Mouse (Mus musculus) heart, adult 18-20 months (tissue): ENCODE measurements around the gene Anapc2. TPM values are rescaled to one million over a fixed set of nuclear protein-coding genes. Genes with fewer than 3 reads are reported as not detected.

Experiments used
- DNase-seq, 2 experiments: peaks; one replicate each; pipeline ENCODE4 v3.0.0; 2021 to 2022; ENCODE audit warnings: mixed read lengths in 1 of 2
- total RNA-seq, 2 experiments: library from RNA; stranded (reverse); gene quantifications; 2 replicates each; pipeline ENCODE4 v1.2.3; 2021

Gene Anapc2
- total RNA-seq, 2 experiments from 2014 or later = 35.3 to 38.8 TPM

DNA sequence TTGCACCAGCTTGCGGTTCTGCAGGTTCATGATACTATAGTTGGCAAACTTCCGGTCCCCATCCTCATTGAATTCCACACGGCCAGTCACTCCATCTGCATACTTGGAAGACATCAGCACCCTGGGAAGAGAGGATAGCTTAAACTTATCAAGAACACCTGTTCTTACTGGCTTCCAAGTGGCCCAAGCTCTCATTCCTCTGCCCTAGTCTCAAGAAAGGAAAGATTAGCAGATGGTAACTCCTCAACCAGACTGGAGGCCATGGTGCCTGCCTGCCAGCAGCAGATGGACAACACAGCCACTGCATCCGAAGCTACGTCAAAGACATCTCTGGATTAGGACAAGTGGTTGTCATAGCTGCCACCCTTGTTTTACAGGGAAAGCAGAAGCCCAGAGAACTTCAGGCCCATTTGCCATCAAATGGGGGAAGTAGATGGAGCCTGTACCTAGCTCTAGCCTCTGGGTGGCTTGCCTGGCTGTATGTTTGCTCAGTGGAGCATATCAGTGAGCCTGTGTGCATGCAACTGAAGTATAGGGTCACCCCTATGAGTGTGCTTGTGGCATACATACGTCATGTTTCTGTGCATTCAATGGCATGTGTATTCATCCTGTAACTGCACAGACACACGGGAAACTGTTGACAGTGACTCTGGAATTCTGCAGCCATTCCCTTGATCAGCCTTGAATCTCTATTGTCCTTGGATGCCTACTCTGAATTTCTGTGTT lies 31.8 kb downstream of the Anapc2 start:
- no peak for DNase-seq

DNA sequence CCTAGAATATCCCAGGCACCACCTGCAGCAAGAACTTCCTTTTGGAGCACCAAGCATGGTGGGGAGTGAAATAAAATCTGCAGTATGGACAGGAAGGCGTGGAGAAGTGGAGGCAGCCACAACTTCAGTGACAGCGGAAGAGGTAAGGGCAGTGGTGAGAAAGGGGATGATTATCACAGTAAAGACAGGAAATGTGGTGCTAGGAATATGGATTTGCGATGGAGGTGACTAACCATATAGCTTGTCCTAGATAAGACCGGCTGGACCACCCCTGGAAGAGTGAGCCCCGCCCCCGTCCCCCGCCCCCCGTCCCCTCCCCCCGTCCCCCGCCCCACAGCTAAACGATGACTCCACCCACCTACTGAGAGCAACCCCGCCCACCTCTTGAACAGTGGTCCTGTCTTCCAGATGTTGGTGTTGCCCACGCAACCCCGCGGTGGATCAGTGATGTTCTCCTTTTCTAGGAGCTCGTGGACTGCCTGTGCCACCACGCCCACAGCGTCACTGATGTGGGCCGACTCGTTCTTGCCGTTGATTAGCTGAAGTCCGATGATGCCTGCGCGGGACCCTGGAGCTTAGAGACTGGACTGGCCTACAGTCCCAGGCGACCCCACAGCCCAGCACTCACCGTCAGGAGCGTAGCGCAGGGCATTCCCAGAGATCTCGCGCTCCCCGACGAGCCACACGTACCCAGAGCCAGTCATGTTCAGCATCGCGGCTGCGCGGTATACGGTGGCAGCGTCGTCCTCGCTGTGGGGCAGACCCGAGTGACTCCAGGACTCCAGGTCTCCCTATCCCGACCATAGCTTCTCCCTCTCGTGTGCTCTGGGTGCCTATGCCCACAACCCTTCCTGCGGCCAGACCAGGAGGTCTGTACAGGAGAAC lies 32.6 kb downstream of the Anapc2 start:
- DNase-seq = peak in 1 of 2 experiments; percentile 5

DNA sequence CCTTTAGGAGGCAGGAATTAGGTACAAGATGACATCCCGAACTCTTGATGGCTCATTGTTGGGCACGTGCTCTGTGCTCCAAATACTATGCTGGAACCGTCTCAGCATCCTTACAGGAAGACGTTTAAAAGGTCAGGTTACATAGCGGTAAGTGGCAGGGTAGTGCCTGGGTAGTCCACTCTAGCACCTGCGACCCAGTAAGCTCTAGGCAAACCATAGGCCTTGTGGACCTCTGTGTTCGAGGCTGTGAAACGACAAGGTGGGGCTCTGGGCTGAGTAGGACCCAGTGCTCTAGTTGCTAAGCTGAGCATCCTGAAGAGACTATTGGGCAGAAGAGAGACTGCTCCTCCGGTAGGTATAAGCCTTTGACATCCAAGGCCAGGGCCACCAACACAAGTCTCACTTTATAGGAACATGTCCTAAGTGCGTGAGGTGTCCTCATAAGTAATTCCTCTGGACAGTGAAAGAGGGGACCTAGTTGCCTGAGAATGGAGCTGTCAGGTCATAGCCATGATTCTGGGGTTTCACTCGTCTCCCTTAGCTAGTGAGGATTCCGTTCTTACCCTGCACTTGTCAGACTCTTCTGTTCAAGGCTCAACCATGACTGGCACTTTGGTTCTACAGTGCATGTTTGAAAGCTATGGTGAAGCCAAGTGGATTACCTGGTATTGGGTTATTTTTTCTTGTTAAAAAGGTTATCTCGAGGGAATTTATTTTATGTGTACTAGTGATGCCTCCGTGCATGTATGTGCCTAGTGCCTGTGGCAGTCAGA lies 33.5 kb downstream of the Anapc2 start:
- no peak for DNase-seq

DNA sequence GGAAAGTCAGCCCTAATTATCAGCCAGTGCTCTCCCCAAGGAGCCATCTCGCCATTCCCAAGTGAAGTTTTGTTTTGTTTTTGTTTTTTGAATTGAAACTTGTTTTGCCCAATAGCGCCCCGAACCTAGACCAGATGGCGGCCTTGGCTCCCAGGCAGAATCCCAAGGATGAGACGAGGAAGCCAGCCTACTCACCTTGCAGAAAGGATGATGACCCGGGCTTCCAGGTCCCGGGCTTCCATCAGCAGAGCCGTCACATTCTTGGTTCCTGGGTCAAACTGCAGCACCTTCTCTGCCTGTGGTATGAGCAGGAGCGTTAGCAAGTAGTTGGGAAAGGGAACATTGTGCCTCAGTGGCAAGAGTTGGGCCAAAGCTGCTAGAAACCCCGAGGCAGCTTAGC lies 37.9 kb downstream of the Anapc2 start:
- DNase-seq = no peak

DNA sequence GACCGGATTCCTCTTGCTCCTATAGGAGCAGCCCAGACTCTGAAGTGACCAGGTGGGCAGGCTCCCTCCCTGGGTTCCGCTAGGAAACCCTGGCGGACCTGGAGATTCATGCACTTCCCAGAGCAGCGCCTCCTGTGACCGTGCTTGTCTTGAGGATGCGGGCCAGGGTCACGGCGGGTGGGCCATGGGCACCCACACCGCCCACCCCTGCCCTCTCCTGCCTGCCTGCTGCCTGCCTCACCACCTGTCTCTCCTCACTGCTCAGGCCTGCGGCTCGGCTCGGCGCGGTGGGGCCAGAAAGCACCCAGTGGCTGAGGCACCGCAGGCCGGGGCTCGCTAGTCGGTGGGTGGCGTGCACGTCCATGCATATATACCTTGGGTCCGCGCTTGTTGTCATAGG lies 38.7 kb downstream of the Anapc2 start:
- no peak for DNase-seq

DNA sequence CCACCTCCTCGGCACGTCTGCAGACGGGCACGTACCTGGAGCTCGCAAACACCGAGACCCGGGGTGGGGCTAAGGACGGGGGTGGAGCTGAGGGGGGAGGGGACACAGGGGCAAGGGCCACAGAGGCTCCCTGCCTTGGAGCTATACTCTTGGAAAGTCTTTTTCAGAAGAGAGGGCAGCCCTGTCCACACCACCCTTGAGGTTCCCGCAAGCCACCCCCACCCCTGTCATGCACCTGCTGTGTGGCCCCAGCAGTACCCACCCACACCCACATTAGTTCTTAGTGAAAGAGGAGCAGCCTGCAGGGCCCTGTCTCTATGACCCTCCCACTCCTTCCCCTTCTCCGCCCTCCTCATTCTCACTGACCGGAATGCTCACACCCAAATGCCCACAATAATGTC lies 39.2 kb downstream of the Anapc2 start:
- no peak for DNase-seq

DNA sequence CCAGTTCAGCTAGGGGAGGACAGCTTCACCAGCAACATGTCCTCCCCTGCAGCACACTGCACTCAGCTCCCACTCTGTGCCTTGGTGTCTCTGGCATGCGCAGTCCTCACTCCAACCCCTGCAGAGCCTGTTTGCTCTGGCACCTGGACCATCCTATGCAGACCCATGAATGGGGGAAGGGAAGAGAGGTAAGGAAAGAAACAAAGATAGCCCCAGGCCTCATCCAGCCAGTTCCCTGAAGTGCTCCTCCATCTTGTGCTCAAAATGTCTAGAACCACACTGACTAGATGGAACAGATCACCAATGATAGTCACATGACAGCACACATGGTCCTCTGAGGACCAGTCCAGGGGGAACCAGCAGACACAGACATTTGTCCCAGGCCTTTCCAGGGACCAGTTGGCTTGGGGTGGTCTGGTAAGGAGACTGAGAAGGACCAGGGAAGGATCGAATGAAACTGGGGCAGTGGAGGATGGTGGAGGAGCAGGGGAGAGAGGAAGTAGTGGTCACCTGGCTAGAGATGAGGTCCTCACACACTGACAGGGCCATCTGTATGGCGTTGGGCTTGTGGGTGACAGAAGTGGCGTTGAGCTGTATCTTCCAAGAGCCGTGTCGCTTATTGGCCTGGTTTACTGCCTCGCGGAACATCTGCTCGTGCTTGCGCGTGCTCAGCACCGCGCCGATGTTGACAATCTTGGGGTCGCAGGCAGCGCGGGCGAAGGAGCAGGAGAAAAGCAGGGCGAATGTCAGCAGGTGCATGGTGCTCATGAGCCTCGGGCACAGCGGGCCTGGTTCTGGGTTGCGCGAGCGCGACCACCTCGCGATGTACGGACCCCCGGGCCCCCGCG lies 46.1 kb downstream of the Anapc2 start:
- no peak for DNase-seq

DNA sequence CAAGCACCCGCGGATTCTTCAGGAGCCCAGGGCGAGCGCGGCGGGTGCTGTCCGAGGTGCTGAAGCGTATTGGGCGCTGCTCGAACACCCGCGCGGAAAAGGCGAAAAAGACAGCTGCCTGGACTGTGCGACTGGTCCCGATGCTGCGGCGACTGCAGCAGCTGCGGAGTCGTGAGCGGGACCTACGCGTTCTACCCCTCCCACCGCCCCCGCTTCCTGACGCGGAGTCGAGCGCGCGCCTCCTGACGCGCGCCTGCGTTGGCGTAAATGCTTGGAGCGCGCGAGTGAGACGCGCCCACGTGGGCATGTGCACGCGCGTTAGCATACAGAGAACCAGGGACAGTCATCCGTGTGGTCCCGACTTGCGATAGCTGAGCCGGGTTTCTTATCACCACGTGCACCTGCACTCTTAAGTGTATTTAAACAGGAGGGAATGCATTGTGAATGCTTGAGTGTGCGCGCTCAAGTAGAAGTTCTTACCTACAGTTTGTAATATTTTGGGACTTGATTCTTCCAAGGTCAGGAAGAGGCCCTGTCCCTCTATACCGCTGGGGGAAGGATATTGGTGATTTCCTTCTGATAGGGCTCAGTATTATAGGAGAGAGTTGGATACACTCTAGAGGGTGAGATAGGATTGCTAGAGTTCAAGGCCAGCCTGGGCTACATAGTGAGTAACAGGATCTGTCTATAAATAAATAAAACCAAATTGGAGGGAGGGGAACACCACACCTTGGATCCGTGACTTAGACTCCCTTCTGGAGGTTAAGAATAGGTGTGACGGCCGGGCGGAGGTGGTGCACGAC lies 46.9 kb downstream of the Anapc2 start, which contains the start of gene Grin1:
Gene Grin1, minus strand, starts transcription at position 217 of the 803 bp plus-strand sequence.
- DNase-seq = peak; percentile 33 to 60

DNA sequence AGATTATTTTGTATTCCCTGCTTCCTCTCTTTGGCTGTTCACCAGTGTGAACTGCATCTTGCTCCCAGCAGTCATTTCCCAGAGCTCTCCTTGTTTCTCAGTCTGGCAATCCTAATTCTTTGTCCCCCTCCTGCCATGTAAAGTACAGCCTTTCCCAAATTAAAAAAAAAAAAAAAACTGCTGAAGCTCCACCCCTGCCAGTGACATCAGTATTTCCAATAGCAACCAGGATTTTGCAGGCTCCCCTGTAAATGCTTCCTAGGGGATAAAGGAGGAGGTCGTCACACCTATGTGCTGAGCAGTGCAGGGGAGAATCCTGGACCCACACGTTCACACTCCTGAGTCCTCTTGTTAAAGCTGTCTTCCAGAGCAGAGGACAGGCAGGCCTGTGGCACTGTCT lies 47.8 kb downstream of the Anapc2 start:
- no peak for DNase-seq

DNA sequence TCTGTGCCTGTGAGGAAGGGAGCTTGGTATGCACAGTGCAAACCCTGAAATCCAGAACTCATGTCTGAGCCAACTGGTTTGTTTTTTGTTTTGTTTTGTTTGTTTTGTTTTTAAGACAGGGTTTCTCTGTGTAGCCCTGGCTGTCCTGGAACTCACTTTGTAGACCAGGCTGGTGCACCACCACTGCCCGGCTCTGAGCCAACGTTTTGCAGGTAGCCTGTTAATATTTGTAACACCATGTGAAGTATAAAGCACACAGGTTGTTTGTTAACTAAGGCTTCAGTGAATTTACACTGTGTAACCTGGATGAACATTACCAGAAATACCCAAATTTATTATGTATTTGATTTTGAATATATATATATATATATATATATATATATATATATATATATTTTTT lies 53.8 kb downstream of the Anapc2 start:
- no peak for DNase-seq

DNA sequence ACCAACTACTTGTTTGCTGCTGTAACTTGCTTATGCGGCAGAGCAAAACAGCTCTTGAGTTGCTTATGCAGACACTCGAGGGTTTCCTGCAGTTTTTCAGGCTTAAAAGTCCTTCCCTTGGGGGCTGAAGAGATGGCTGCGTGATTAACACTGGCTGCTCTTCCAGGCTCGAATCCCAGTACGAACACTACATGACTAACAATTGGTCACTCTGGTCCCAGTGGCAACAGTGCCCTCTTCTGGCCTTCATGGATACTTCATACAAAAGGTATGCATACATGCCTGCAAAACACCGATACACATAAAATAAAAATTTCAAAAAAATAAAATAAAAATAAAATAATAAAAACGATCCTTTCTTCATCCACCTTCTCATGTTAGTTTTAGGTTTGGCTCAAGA lies 56.2 kb downstream of the Anapc2 start:
- DNase-seq = peak in 1 of 2 experiments; percentile 45

DNA sequence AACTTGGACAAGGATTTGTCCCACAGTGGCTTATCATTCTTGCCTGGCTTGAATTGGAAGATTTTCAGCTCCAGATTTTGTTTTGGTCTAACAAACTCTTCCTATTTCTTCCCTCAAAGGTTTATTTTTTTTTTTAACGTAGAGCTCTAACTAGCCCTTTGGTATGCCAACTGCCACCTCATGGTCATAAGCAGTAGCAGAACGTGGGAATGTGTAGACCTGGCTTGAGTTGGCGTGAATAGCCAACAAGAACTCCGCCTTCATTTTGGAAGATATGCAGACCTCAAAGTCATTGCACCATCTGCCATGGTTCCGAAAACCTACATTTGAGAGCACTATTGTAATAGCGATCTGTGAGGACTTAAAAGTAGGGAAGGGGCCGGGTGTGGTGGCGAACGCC lies 59.2 kb downstream of the Anapc2 start:
- DNase-seq = no peak

DNA sequence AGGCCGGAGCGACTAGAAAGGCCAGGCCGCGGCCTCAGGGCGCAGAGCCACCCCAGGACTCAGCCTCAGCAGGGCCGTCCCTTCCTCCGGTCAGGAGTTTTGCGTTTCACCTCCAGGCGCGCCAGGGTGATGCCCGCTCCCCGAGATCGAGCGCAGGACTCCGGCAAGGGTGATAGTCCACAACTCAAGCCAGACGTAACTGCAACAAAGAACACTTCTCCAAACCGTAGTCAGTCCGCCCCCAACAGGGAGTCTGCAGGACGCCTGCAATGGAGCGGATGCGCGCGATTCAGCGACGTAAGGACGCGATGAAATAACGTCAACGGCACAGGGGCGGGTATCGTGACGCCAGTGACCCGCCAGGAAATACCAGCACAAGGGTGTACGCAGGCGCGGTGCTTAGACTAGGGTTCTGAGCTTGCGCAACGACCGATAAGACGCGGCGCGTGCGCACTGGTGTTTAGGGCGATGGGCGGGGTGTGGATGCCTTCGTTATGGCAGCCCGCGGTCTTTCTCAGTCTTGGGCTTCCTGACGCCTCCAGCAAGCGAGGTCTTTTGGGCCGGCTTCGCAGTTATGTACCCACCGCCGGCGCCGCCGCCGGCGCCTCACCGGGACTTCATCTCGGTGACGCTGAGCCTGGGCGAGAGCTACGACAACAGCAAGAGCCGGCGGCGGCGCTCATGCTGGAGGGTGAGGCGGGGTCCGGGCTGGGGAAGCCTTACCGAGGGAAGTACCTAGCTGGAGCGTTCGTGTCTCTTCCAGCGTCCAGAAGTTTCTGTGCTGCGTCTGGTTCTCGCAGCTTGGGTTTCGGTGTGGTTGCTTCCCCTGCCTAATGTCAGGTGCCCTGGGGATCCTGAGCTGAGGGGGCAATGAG lies 60.2 kb downstream of the Anapc2 start, which contains the start of gene Man1b1:
Gene Man1b1, plus strand, starts transcription at position 53 of the 875 bp plus-strand sequence.
- DNase-seq = peak; percentile 99 to 100

DNA sequence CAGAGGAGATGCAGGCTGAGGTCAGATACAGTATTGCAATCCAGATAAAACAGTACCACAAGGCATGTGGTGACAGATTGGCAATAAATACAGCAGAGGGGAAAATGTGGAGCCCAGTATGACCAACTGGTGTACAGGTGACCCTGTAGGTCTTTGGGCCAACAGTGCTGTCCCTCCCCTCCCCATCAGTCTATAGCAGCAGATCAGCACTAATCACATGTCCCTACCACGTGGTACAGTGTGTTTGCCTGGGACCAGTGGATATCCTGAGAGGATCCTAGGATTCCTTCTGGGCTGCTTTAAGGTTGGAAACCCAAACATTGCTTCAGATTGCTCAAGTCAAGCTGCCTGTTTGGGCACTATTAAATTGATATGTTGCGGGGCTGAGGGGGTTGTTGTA lies 61.3 kb downstream of the Anapc2 start:
- no peak for DNase-seq

Other genes starting within 250 kb of the Anapc2 start
- 10 to 100 TPM; 11.2 to 13.6 TPM for gene Nsmf, start 218.1 kb upstream of the Anapc2 start, total RNA-seq
- not detected for gene Entpd8, start 192.2 kb upstream of the Anapc2 start, total RNA-seq
- not detected for gene Noxa1, start 177.3 kb upstream of the Anapc2 start, total RNA-seq
- gene Nrarp, start 91.7 kb upstream of the Anapc2 start, total RNA-seq = 1 to 10 TPM; 6.9 to 8.3 TPM
- gene Tor4a, start 75.6 kb upstream of the Anapc2 start, total RNA-seq = 1 to 10 TPM; 4.0 to 4.6 TPM
- 10 to 100 TPM; 40.8 to 45.8 TPM for gene Nelfb, start 61.0 kb upstream of the Anapc2 start, total RNA-seq
- not detected for gene Stpg3, start 57.8 kb upstream of the Anapc2 start, total RNA-seq
- gene Fam166a, start 53.7 kb upstream of the Anapc2 start, total RNA-seq = not detected
- 100 to 1,000 TPM; 289 to 308 TPM for gene Tubb4b, start 47.8 kb upstream of the Anapc2 start, total RNA-seq
- not detected for gene Slc34a3, start 38.1 kb upstream of the Anapc2 start, total RNA-seq
- not detected for gene Rnf224, start 35.7 kb upstream of the Anapc2 start, total RNA-seq
- 1 to 10 TPM; 1.5 to 1.7 TPM for gene Rnf208, start 30.2 kb upstream of the Anapc2 start, total RNA-seq
- not detected for gene Cysrt1, start 30.0 kb upstream of the Anapc2 start, total RNA-seq
- gene AL732309.1, start 25.6 kb upstream of the Anapc2 start, total RNA-seq = 1 to 10 TPM; 1.9 to 2.4 TPM
- gene Tmem203, start 17.0 kb upstream of the Anapc2 start, total RNA-seq = 10 to 100 TPM; 14.8 to 15.2 TPM
- 1 to 10 TPM; 7.4 to 7.7 TPM for gene Tprn, start 9.9 kb upstream of the Anapc2 start, total RNA-seq
- gene Ssna1, start within 50 bp of the Anapc2 start, total RNA-seq = 10 to 100 TPM; 38.2 to 42.6 TPM
- gene Tmem210, start 15.7 kb downstream of the Anapc2 start, total RNA-seq = not detected
- gene Lrrc26, start 17.4 kb downstream of the Anapc2 start, total RNA-seq = under 1 TPM in 1 of 2 experiments, not detected in 1; 0.23 TPM
- gene Grin1, start 46.7 kb downstream of the Anapc2 start, total RNA-seq = not detected
- 10 to 100 TPM; 20.8 to 23.6 TPM for gene Man1b1, start 59.9 kb downstream of the Anapc2 start, total RNA-seq
- 1 to 10 TPM; 5.9 to 7.0 TPM for gene Dpp7, start 83.9 kb downstream of the Anapc2 start, total RNA-seq
- 10 to 100 TPM; 10.3 to 11.8 TPM for gene Uap1l1, start 93.2 kb downstream of the Anapc2 start, total RNA-seq
- gene Sapcd2, start 99.8 kb downstream of the Anapc2 start, total RNA-seq = not detected
- gene Entpd2, start 123.4 kb downstream of the Anapc2 start, total RNA-seq = 10 to 100 TPM; 13.7 to 14.5 TPM
- gene Npdc1, start 126.9 kb downstream of the Anapc2 start, total RNA-seq = 10 to 100 TPM; 25.7 to 27.9 TPM
- 1 to 10 TPM in 1 of 2 experiments, not detected in 1; 1.1 TPM for gene Fut7, start 150.8 kb downstream of the Anapc2 start, total RNA-seq
- gene Abca2, start 156.2 kb downstream of the Anapc2 start, total RNA-seq = 10 to 100 TPM; 41.4 to 43.2 TPM
- gene Clic3, start 184.4 kb downstream of the Anapc2 start, total RNA-seq = 1 to 10 TPM in 1 of 2 experiments, under 1 TPM in 1; 0.82 to 1.7 TPM
- gene Paxx, start 188.6 kb downstream of the Anapc2 start, total RNA-seq = 10 to 100 TPM; 22.6 to 28.7 TPM
- 100 to 1,000 TPM; 450 to 656 TPM for gene Ptgds, start 197.6 kb downstream of the Anapc2 start, total RNA-seq
- gene Lcn12, start 221.4 kb downstream of the Anapc2 start, total RNA-seq = not detected
- 10 to 100 TPM; 82.0 to 93.6 TPM for gene Fbxw5, start 228.3 kb downstream of the Anapc2 start, total RNA-seq
- gene C8g, start 229.2 kb downstream of the Anapc2 start, total RNA-seq = 1 to 10 TPM; 1.1 to 2.3 TPM